Mouse (Mus musculus): ENCODE measurements around the gene Wnk2. TPM values are rescaled to one million over a fixed set of nuclear protein-coding genes. Genes with fewer than 3 reads are reported as not detected.

Gene Wnk2
- polyA plus RNA-seq, 1 experiment from 2014 or later = 5.1 TPM

- DNase-seq (ENCODE audit: low spot score) = no peak
- H3K4me3 ChIP-seq (ENCODE audit: low read depth, low read length) = no peak overlapping the region
- 100% methylated on average over 1 of the region's 1 CpGs for WGBS
- H3K9me3 ChIP-seq (ENCODE audit: control insufficient read depth, low read length) = no peaks in the 10 kb centered on the region
- no peaks in the 10 kb centered on the region for H3K27me3 ChIP-seq (replicated peaks; ENCODE audit: control insufficient read depth, insufficient read depth, low read length)
- H3K4me1 ChIP-seq (replicated peaks; ENCODE audit: control insufficient read depth, insufficient read depth, low read length) = peaks cover 22% of the 10 kb centered on the region
- no peak overlapping the region for H3K27ac ChIP-seq (ENCODE audit: low read depth)
- H3K36me3 ChIP-seq (ENCODE audit: control insufficient read depth, insufficient read depth, low read length) = no peaks in the 10 kb centered on the region
- no peak for ATAC-seq (replicated peaks; ENCODE audit: low FRiP score, low TSS enrichment, low read depth)
- H3K4me2 ChIP-seq (ENCODE audit: low read length) = no peak overlapping the region
- H3K9ac ChIP-seq (ENCODE audit: low read length) = no peak overlapping the region
Observed at GRCm38 (mm10) chr13:49129154-49129553, 18.7 kb downstream of the Wnk2 start.

GRCm38 (mm10) chr13:49127844-49128631 lies 19.8 kb downstream of the Wnk2 start:
- H3K4me1 ChIP-seq (replicated peaks; ENCODE audit: control insufficient read depth, insufficient read depth, low read length) = peaks cover 22% of the 10 kb centered on the region
- no peaks in the 10 kb centered on the region for H3K36me3 ChIP-seq (ENCODE audit: control insufficient read depth, insufficient read depth, low read length)
- no peak overlapping the region for H3K4me3 ChIP-seq (ENCODE audit: low read depth, low read length)
- no peaks in the 10 kb centered on the region for H3K9me3 ChIP-seq (ENCODE audit: control insufficient read depth, low read length)
- H3K27ac ChIP-seq (ENCODE audit: low read depth) = no peak overlapping the region
- 39% methylated on average over 15 of the region's 15 CpGs for WGBS
- H3K4me2 ChIP-seq (ENCODE audit: low read length) = no peak overlapping the region
- no peak overlapping the region for H3K9ac ChIP-seq (ENCODE audit: low read length)
- no peak for ATAC-seq (replicated peaks; ENCODE audit: low FRiP score, low TSS enrichment, low read depth)
- no peak for DNase-seq (ENCODE audit: low spot score)
- no peaks in the 10 kb centered on the region for H3K27me3 ChIP-seq (replicated peaks; ENCODE audit: control insufficient read depth, insufficient read depth, low read length)

- H3K9me3 ChIP-seq (ENCODE audit: control insufficient read depth, low read length) = no peaks in the 10 kb centered on the region
- H3K4me2 ChIP-seq (ENCODE audit: low read length) = no peak overlapping the region
- no peak overlapping the region for H3K27ac ChIP-seq (ENCODE audit: low read depth)
- no peaks in the 10 kb centered on the region for H3K36me3 ChIP-seq (ENCODE audit: control insufficient read depth, insufficient read depth, low read length)
- ATAC-seq (replicated peaks; ENCODE audit: low FRiP score, low TSS enrichment, low read depth) (no peak), DNase-seq (ENCODE audit: low spot score) (no peak)
- H3K4me1 ChIP-seq (replicated peaks; ENCODE audit: control insufficient read depth, insufficient read depth, low read length) = no peaks in the 10 kb centered on the region
- WGBS = 84% methylated on average over 4 of the region's 4 CpGs
- H3K4me3 ChIP-seq (ENCODE audit: low read depth, low read length) = no peak overlapping the region
- H3K9ac ChIP-seq (ENCODE audit: low read length) = no peak overlapping the region
- no peaks in the 10 kb centered on the region for H3K27me3 ChIP-seq (replicated peaks; ENCODE audit: control insufficient read depth, insufficient read depth, low read length)
Observed at GRCm38 (mm10) chr13:49122106-49122505, 25.7 kb downstream of the Wnk2 start.

GRCm38 (mm10) chr13:49117563-49117962 lies 30.3 kb downstream of the Wnk2 start:
- H3K36me3 ChIP-seq (ENCODE audit: control insufficient read depth, insufficient read depth, low read length) = no peaks in the 10 kb centered on the region
- H3K4me2 ChIP-seq (ENCODE audit: low read length) = no peak overlapping the region
- H3K9ac ChIP-seq (ENCODE audit: low read length) = no peak overlapping the region
- no peaks in the 10 kb centered on the region for H3K9me3 ChIP-seq (ENCODE audit: control insufficient read depth, low read length)
- no peak overlapping the region for H3K4me3 ChIP-seq (ENCODE audit: low read depth, low read length)
- H3K27ac ChIP-seq (ENCODE audit: low read depth) = no peak overlapping the region
- ATAC-seq (replicated peaks; ENCODE audit: low FRiP score, low TSS enrichment, low read depth) (no peak), DNase-seq (ENCODE audit: low spot score) (no peak)
- H3K27me3 ChIP-seq (replicated peaks; ENCODE audit: control insufficient read depth, insufficient read depth, low read length) = no peaks in the 10 kb centered on the region
- H3K4me1 ChIP-seq (replicated peaks; ENCODE audit: control insufficient read depth, insufficient read depth, low read length) = no peaks in the 10 kb centered on the region
- WGBS = 87% methylated on average over 8 of the region's 8 CpGs

GRCm38 (mm10) chr13:49114921-49115320 lies 32.9 kb downstream of the Wnk2 start:
- Histone ChIP-seq H3K4me3 (ENCODE audit: low read depth, low read length) (no peak overlapping the region), H3K4me1 (replicated peaks; ENCODE audit: control insufficient read depth, insufficient read depth, low read length) (no peaks in the 10 kb centered on the region), H3K27me3 (replicated peaks; ENCODE audit: control insufficient read depth, insufficient read depth, low read length) (no peaks in the 10 kb centered on the region), H3K9me3 (ENCODE audit: control insufficient read depth, low read length) (no peaks in the 10 kb centered on the region), H3K36me3 (ENCODE audit: control insufficient read depth, insufficient read depth, low read length) (no peaks in the 10 kb centered on the region), H3K4me2 (ENCODE audit: low read length) (no peak overlapping the region), H3K27ac (ENCODE audit: low read depth) (no peak overlapping the region), H3K9ac (ENCODE audit: low read length) (no peak overlapping the region)
- no peak for DNase-seq (ENCODE audit: low spot score)
- WGBS = 76% methylated on average over 14 of the region's 14 CpGs
- no peak for ATAC-seq (replicated peaks; ENCODE audit: low FRiP score, low TSS enrichment, low read depth)

- no peak for ATAC-seq (replicated peaks; ENCODE audit: low FRiP score, low TSS enrichment, low read depth)
Observed at GRCm38 (mm10) chr13:49114116-49114515, 33.7 kb downstream of the Wnk2 start.

GRCm38 (mm10) chr13:49113345-49113744 lies 34.5 kb downstream of the Wnk2 start:
- 61% methylated on average over 4 of the region's 4 CpGs for WGBS

More at GRCm38 (mm10) chr13:49114116-49114515, 33.7 kb downstream of the Wnk2 start:
- no peak overlapping the region for H3K9ac ChIP-seq (ENCODE audit: low read length)
- no peak overlapping the region for H3K4me3 ChIP-seq (ENCODE audit: low read depth, low read length)
- no peak overlapping the region for H3K4me2 ChIP-seq (ENCODE audit: low read length)
- H3K4me1 ChIP-seq (replicated peaks; ENCODE audit: control insufficient read depth, insufficient read depth, low read length) = no peaks in the 10 kb centered on the region
- no peak overlapping the region for H3K27ac ChIP-seq (ENCODE audit: low read depth)
- no peaks in the 10 kb centered on the region for H3K9me3 ChIP-seq (ENCODE audit: control insufficient read depth, low read length)
- DNase-seq (ENCODE audit: low spot score) = no peak
- no peaks in the 10 kb centered on the region for H3K36me3 ChIP-seq (ENCODE audit: control insufficient read depth, insufficient read depth, low read length)
- WGBS = 71% methylated on average over 4 of the region's 4 CpGs
- no peaks in the 10 kb centered on the region for H3K27me3 ChIP-seq (replicated peaks; ENCODE audit: control insufficient read depth, insufficient read depth, low read length)

GRCm38 (mm10) chr13:49112652-49113051 lies 35.2 kb downstream of the Wnk2 start:
- H3K27me3 ChIP-seq (replicated peaks; ENCODE audit: control insufficient read depth, insufficient read depth, low read length) = no peaks in the 10 kb centered on the region
- 79% methylated on average over 8 of the region's 8 CpGs for WGBS
- H3K27ac ChIP-seq (ENCODE audit: low read depth) = no peak overlapping the region
- H3K9ac ChIP-seq (ENCODE audit: low read length) = no peak overlapping the region
- H3K4me3 ChIP-seq (ENCODE audit: low read depth, low read length) = no peak overlapping the region
- no peaks in the 10 kb centered on the region for H3K9me3 ChIP-seq (ENCODE audit: control insufficient read depth, low read length)
- no peaks in the 10 kb centered on the region for H3K36me3 ChIP-seq (ENCODE audit: control insufficient read depth, insufficient read depth, low read length)
- DNase-seq (ENCODE audit: low spot score) (no peak), ATAC-seq (replicated peaks; ENCODE audit: low FRiP score, low TSS enrichment, low read depth) (no peak)
- no peaks in the 10 kb centered on the region for H3K4me1 ChIP-seq (replicated peaks; ENCODE audit: control insufficient read depth, insufficient read depth, low read length)
- H3K4me2 ChIP-seq (ENCODE audit: low read length) = no peak overlapping the region

More at GRCm38 (mm10) chr13:49113345-49113744, 34.5 kb downstream of the Wnk2 start:
- DNase-seq (ENCODE audit: low spot score) = no peak
- H3K36me3 ChIP-seq (ENCODE audit: control insufficient read depth, insufficient read depth, low read length) = no peaks in the 10 kb centered on the region
- no peak overlapping the region for H3K4me2 ChIP-seq (ENCODE audit: low read length)
- no peak overlapping the region for H3K4me3 ChIP-seq (ENCODE audit: low read depth, low read length)
- H3K4me1 ChIP-seq (replicated peaks; ENCODE audit: control insufficient read depth, insufficient read depth, low read length) = no peaks in the 10 kb centered on the region
- H3K27me3 ChIP-seq (replicated peaks; ENCODE audit: control insufficient read depth, insufficient read depth, low read length) = no peaks in the 10 kb centered on the region
- no peak for ATAC-seq (replicated peaks; ENCODE audit: low FRiP score, low TSS enrichment, low read depth)
- no peak overlapping the region for H3K27ac ChIP-seq (ENCODE audit: low read depth)
- H3K9ac ChIP-seq (ENCODE audit: low read length) = no peak overlapping the region
- no peaks in the 10 kb centered on the region for H3K9me3 ChIP-seq (ENCODE audit: control insufficient read depth, low read length)

- Histone ChIP-seq H3K9ac (ENCODE audit: low read length) (no peak overlapping the region), H3K4me2 (ENCODE audit: low read length) (no peak overlapping the region), H3K4me3 (ENCODE audit: low read depth, low read length) (no peak overlapping the region), H3K4me1 (replicated peaks; ENCODE audit: control insufficient read depth, insufficient read depth, low read length) (no peaks in the 10 kb centered on the region), H3K36me3 (ENCODE audit: control insufficient read depth, insufficient read depth, low read length) (no peaks in the 10 kb centered on the region), H3K9me3 (ENCODE audit: control insufficient read depth, low read length) (peaks cover 2% of the 10 kb centered on the region; the same call in 1 of the 2 replicates), H3K27ac (ENCODE audit: low read depth) (no peak overlapping the region), H3K27me3 (replicated peaks; ENCODE audit: control insufficient read depth, insufficient read depth, low read length) (no peaks in the 10 kb centered on the region)
- WGBS = 68% methylated on average over 3 of the region's 3 CpGs
- DNase-seq (ENCODE audit: low spot score) = no peak
- ATAC-seq (replicated peaks; ENCODE audit: low FRiP score, low TSS enrichment, low read depth) = no peak
Observed at GRCm38 (mm10) chr13:49109665-49110064, 38.1 kb downstream of the Wnk2 start.
